Mouse (Mus musculus): ENCODE data around the gene Rps27a.
A peak's percentile ranks its signal among the peaks of the same experiment; 100 is the strongest.
"Not testable (repeated sequence)": the region's sequence is repeated elsewhere in the genome, so short reads cannot be mapped to it uniquely, and the experiment has no call there.

Gene Rps27a

GRCm38 (mm10) chr11:29547752-29548503 lies at the start of gene Rps27a, which contains the start of gene Clhc1:
Rps27a (minus strand) TSS chr11:29548109.
Clhc1 (plus strand) TSS chr11:29547950.
- peak; percentile 94 for DNase-seq (ENCODE audit: low spot score)

DNA sequence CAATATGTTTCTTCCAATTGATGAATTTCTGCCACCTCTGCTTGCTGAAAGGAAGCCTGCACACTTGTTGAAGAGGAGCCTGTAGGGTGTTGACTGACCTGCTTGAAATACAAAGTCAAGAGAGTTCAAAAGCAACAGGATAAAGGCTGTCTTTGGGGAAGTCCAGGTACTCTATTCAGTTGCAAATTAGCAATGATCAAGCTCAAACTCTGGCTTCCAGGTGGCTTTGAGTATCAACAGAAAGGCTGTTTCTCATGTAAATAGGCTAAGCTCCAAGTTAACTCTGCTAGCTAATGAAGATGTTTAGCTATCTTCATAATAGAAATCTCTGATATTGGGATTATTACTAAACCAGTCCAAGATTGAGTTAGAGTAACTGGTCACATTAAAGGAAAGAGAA lies 49.2 kb upstream of the Rps27a start:
- DNase-seq (ENCODE audit: low spot score), result no peak

DNA sequence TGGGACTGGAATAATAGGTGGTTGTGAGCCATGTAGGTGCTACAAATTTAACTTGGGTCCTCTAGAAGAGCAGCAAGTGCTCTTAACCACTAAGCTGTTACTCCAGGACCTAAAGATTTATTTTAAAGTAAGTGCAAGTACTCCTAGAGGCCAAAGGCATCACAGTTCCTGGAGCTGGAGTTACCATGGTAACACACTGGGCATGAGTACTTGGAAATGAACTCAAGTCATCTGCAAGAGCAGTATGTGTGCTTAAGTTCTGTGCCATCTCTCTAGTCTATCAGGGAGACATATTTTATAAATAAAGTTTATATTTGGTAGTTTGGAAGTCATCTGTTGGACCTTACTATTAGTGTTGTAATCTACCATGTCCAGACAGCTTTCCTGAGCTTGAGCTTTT lies 47.3 kb upstream of the Rps27a start:
- no peak for DNase-seq (ENCODE audit: low spot score)

DNA sequence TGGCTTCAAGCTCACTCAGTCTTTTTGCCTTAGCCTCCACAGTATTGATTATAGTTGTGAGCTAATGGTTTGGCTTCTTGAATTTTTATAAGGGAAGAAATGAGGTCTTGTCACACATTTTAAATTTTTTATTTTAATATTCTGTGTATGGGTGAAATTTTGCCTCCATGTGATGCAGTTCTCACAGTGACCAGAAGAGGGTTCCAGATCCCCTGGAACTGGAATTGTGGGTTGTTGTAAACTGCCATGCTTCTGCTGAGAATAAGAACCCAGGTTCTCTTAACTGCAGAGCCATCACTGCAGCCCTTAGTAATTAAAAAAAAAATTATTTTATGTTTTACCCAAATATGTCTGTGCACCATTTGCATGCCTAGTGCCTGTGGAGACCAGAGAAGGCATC lies 31.7 kb upstream of the Rps27a start:
- no peak for DNase-seq (ENCODE audit: low spot score)

DNA sequence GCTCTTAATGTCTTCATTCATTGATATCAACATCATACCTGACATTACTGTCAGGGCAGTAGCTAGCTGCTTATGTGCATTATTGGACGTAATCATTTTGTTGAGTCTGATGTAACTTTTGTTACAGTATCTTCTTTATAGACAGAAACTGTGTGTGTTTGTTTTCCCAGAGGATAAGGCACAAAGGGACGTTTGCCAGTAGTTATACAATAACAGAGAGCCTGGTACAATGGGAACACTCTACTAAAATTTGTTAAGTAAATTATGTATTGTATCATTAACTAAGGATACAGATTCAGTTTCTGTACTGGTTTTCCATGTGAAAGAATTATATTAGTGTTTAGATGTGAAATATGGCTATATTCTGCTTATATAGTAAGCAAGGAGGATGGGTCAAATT lies 24.7 kb upstream of the Rps27a start:
- DNase-seq (ENCODE audit: low spot score), result no peak

GRCm38 (mm10) chr11:29571536-29571935 lies 23.6 kb upstream of the Rps27a start:
- DNase-seq (ENCODE audit: low spot score), result no peak

- no peak for DNase-seq (ENCODE audit: low spot score)
These were observed 15.5 kb upstream of the Rps27a start for GRCm38 (mm10) chr11:29563406-29563805.

GRCm38 (mm10) chr11:29560990-29561389 lies 13.1 kb upstream of the Rps27a start:
- no peak for DNase-seq (ENCODE audit: low spot score)

DNA sequence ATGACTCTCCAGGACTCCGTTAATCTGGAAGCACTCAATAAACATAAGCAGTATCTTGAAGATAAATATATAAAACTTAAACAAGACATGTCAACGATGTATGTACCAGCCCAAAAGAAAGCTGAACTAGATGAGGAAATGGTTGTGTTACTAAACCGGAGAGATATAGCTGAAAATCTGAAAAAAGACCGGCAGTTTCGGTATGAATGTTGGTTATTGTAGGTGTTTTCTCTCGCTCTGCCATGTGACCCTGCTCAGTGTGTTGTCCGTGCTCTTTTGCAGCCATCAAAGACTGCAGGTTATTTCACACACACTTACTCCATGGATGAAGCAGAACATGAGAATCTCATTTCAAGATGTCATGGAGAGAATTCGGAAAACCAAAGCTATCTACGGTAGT lies 12.5 kb upstream of the Rps27a start:
- no peak for DNase-seq (ENCODE audit: low spot score)

DNA sequence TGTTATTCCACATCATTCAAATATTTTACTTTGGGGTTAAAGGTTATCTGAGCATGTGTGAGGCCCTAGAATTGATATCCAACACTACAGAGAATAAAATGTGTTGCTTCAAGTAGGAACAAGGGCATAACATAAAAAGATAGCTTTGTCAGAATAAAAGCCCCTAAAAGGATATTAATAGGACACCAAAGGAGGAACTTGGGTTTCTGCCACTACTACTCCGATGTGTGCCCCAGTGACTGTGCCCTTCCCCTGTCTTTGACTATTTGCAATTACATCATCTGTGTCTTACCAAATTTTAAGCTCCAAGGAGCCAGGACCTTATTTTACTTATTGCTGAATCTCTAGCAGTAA lies 1.5 kb upstream of the Rps27a start:
- no peak for DNase-seq (ENCODE audit: low spot score)

DNA sequence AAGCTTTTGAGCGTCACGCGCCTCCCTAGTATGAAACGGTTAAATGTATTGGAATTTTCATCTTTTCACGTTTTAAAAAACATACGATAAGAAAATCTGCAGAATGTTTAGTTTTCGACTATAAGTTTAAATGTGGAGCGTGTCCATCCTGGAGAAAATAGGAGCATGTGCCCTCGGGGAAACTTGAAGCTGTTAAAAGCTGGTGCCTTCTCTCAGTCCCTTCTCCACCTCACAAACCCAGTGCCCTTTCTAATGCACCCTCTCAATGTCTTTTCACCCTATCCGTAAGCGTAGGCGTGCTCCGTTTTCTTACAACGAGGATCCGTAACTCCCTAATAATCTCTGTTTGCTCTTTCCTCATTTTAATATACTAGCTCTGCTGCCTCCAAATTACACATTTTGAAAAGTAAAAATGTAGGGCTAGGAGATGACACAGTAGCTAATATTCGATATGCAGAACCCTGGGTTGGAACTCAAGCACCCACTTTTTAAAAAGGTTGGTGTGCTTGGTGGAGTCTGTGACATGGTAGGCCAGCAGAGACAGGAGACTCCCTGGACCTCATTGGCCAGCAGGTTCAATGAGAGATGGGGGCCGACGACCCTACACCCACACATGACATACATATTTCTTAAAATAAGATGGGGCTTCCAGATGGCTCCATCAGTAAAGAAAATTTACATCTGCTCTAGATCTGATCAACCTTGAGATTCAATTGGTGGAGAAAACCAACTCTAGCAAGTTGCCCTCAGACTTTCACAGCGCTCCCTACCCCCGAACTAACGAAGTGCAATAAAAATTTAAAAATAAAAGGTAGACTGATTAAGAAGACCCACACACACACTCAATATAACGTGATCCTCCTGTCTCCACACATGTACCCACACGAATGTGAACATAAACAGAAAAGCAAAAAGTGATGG lies 855 bp upstream of the Rps27a start:
- DNase-seq (ENCODE audit: low spot score), result no peak

GRCm38 (mm10) chr11:29547249-29547751 lies 609 bp downstream of the Rps27a start:
- DNase-seq (ENCODE audit: low spot score), result no peak

GRCm38 (mm10) chr11:29546762-29547161 lies 1.1 kb downstream of the Rps27a start:
- no peak for DNase-seq (ENCODE audit: low spot score)

DNA sequence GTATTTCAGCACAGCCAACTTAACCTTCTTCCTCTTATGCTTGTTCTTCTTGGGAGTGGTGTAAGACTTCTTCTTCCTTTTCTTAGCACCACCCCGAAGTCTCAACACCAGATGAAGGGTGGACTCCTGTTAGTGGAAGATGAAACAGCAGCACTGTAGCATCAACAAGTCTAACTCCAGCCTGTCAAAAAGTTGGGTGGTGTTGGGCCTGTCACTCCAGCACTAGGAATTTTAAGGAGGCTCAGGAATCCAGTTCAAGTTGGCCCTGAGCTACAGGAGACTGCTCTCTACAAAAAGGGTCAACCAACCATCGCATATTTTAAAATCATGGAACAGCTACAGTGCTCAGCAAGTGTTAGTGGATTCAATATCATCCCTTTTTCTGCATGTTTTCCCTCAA lies 1.6 kb downstream of the Rps27a start:
- DNase-seq (ENCODE audit: low spot score), result not testable (repeated sequence)

DNA sequence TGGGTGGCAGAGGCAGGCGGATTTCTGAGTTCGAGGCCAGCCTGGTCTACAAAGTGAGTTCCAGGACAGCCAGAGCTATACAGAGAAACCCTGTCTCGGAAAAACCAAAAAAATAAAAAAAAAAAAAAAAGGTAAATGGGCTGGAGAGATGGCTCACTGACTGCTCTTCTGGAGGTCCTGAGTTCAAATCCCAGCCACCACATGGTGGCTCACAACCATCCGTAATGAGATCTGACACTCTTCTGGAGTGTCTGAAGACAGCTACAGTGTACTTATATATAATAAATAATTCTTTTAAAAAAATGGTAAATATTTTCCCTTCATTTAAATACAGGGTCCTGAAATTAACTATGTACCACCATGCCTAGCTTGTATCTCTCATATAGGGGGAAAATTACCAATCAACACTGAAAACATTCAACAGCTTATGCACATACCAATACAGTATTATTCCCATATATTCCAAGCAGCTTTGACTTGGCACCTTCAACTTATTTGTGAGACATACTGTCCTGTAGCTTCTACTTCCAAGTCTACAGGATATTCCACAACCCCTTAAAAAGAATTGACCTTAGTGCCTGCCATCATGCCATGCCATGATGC lies 2.7 kb downstream of the Rps27a start:
- DNase-seq (ENCODE audit: low spot score), result not testable (repeated sequence)

GRCm38 (mm10) chr11:29544225-29544945 lies 3.5 kb downstream of the Rps27a start:
- DNase-seq (ENCODE audit: low spot score), result no peak

- no peak for DNase-seq (ENCODE audit: low spot score)
These were observed 9.7 kb downstream of the Rps27a start for GRCm38 (mm10) chr11:29538201-29538600.

DNA sequence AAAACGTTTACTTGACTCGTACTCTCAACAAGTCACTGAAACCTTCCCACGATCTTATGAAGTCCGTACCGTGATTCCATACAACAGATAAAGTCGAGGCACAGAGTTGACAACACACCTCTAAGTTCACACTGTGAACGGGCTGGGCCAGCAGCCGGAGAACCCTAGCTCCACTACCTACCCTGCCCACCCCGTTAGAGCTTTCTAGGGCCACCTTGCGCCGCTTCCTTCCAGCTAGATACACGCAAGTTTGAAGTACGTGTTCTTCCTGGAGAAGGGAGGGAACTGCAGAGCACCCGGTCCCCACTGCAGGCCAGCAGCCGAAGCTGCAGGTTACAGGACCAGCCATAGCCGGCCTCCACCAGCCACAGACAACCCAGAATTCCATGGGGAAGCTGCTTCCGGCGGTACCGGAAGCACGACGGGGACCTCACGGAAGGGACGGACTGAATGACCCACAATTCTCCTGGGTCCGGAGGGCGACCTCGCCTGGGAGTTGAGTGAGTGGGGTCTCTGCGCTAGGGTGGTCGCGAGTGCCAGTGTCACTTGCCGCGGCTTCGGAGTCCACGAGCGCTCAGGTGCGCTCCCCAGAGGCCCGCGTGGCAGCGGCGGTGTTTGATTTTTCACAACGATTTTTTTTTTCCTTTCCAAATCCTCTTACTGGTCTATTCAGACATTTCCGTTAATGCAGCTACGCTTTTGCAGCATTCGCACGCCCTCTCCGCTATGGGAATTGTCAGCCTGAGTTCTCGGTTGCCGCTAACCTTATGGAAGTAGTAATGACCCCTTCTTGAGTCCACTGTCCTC lies 21.7 kb downstream of the Rps27a start, which contains the start of gene Mtif2:
Gene Mtif2, plus strand, starts transcription at position 421 of the 807 bp plus-strand sequence.
- peak; percentile 63 for DNase-seq (ENCODE audit: low spot score)

DNA sequence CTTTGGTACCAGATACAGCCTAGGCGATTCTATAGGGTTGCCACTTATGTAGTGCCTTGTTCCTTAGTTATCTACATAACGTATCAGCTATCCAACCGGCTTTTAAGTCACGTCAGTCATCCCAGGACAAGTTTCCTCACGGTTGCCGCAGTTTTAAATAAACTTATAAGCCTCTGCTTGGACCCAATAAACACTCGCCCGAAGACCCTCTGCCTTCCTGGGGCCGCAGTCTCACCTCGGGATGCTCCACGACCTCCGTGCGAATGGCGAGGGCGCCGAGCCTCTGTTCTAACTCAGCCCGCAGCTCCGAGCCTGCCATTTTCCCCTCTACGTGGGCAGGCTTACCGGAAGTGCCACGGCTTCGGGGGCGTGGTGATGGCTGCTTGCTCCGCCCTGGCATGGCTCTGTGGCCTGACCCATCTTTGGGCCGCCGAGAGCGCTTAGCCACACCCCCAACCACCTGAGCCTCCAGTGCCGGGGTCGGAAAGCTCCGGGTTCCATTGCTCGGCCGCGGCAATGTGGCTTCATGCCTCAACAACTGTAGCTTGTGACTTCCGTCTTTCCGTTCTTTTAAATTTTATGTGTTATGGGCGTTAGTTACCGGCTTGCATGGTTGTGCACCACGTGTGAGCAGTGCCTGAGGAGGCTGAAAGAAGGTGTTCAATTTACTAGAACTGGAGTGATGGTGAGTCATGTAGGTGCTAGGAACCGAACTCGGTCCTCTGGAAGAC lies 33.1 kb downstream of the Rps27a start, which contains the start of gene Prorsd1:
Gene Prorsd1, minus strand, starts transcription at position 352 of the 731 bp plus-strand sequence.
- peak; percentile 91 for DNase-seq (ENCODE audit: low spot score)

DNA sequence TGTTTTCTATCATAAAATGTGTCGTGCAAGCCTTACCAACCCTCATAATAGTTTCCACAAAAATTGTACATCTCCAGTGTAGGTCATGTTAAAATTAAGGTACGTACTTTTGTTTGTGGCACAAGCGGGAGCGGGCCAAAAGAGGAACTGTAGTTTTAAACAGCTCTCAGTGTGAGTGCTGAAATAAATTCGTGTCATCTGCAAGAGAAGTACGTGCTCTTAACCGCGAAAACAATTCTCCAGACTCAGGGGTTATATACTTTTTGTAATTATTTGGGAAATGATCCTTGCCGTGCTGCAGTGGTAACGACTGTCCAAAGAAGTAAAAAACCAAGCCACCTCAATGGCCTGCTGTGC lies 33.6 kb downstream of the Rps27a start:
- DNase-seq (ENCODE audit: low spot score), result no peak

Measured in spleen, adult 12 weeks (tissue).